Mouse (Mus musculus) limb, embryonic 14.5 days (tissue): ENCODE results near the gene Cryaa. TPM values are rescaled to one million over a fixed set of nuclear protein-coding genes. Genes with fewer than 3 reads are reported as not detected.

ENCODE experiments used
- ATAC-seq: fragments of 200-750 bp; cut with Nextera tagmentation; 2 replicates; pipeline ENCODE4 v1.8.0; 2017; ENCODE audit warnings: low read depth, moderate number of reproducible peaks, moderate TSS enrichment; ENCODE audit not compliant: low FRiP score
- DNase-seq: peaks from one replicate; pipeline ENCODE4 v3.0.0-alpha.2; 2015; ENCODE audit warnings: low spot score
- H3K27ac ChIP-seq: fragments of 300-500 bp; sonication (generic); replicated peaks from 2 replicates; pipeline ENCODE4 v1.5.1; 2014; ENCODE audit warnings: low read depth, mild to moderate bottlenecking, low read length, moderate library complexity, mixed read lengths
- H3K27me3 ChIP-seq: fragments of 300-500 bp; sonication (generic); 2 replicates; pipeline ENCODE4 v1.6.1; 2014; ENCODE audit warnings: low read length, mixed read lengths; ENCODE audit not compliant: control insufficient read depth, insufficient read depth
- H3K36me3 ChIP-seq: fragments of 300-500 bp; sonication (generic); 2 replicates; pipeline ENCODE4 v1.6.1; 2014; ENCODE audit warnings: mild to moderate bottlenecking, low read length, moderate library complexity, mixed read lengths; ENCODE audit not compliant: control insufficient read depth, insufficient read depth
- H3K4me1 ChIP-seq: fragments of 300-500 bp; sonication (generic); 2 replicates; pipeline ENCODE4 v1.6.1; 2014; ENCODE audit warnings: antibody characterized with exemption, low read length, mixed read lengths; ENCODE audit not compliant: control insufficient read depth, insufficient read depth
- H3K4me2 ChIP-seq: fragments of 300-500 bp; sonication (generic); replicated peaks from 2 replicates; pipeline ENCODE4 v1.6.1; 2014; ENCODE audit warnings: low read depth, mild to moderate bottlenecking, low read length, moderate library complexity; ENCODE audit not compliant: severe bottlenecking
- H3K4me3 ChIP-seq: fragments of 300-500 bp; sonication (generic); replicated peaks from 2 replicates; pipeline ENCODE4 v1.5.1; 2014; ENCODE audit warnings: low read length
- H3K9ac ChIP-seq: fragments of 300-500 bp; sonication (generic); 2 replicates; pipeline ENCODE4 v1.6.1; 2014; ENCODE audit warnings: mild to moderate bottlenecking, low read depth, low read length, moderate library complexity; ENCODE audit not compliant: severe bottlenecking
- H3K9me3 ChIP-seq: fragments of 300-500 bp; sonication (generic); 2 replicates; pipeline ENCODE4 v1.6.1; 2016; ENCODE audit warnings: low read length; ENCODE audit not compliant: control insufficient read depth
- POLR2A ChIP-seq: fragments of 200-500 bp; IDR thresholded peaks from 2 replicates; pipeline ENCODE4 v1.8.0; 2012; ENCODE audit warnings: inconsistent platforms, mild to moderate bottlenecking, moderate library complexity, borderline replicate concordance; ENCODE audit not compliant: insufficient read depth, insufficient read length; ENCODE audit errors: extremely low read depth
- WGBS: fragments of 180-500 bp; shearing (Covaris S2); extraction: QIAGEN DNeasy Blood & Tissue Kit; methylation state at CpG from one replicate; pipeline ENCODE4 v1.1.7; 2014; 5-methylcytosine and 5-hydroxymethylcytosine counted together
- polyA plus RNA-seq, 2 experiments: library from polyadenylated mRNA; depleted of rRNA in 1 of 2; stranded (reverse) in 1 of 2; unstranded in 1 of 2; fragments of >200 nt; fragmentation: Nextera tagmentation in 1 of 2; extraction: Ambion mirVana in 1 of 2; gene quantifications; 2 replicates each; pipeline versions ENCODE4 v1.2.1 to v1.2.3; 2012 to 2014

Gene Cryaa
- polyA plus RNA-seq, 2 experiments = 0.05 to 0.26 TPM

- H3K27ac ChIP-seq = no peak overlapping the region
- no peaks in the 10 kb centered on the region for H3K9me3 ChIP-seq
- no peak for DNase-seq
- no peaks in the 10 kb centered on the region for H3K36me3 ChIP-seq
- WGBS = 49% methylated on average over 11 of the region's 11 CpGs
- H3K9ac ChIP-seq = no peak overlapping the region
- peaks cover 17% of the 10 kb centered on the region for H3K27me3 ChIP-seq
- ATAC-seq = no peak
- no peak overlapping the region; the same call in 1 of the 2 replicates for H3K4me2 ChIP-seq
- peak overlapping the region; percentile 55; the same call in 1 of the 2 replicates for H3K4me3 ChIP-seq
- H3K4me1 ChIP-seq = peaks cover 8% of the 10 kb centered on the region
- no peak for TF ChIP-seq POLR2A
These were observed 41.8 kb upstream of the Cryaa start for GRCm38 (mm10) chr17:31635781-31636180.

GRCm38 (mm10) chr17:31636277-31636941 lies 41.2 kb upstream of the Cryaa start:
- ATAC-seq (no peak), DNase-seq (no peak)
- Histone ChIP-seq H3K27ac (no peak overlapping the region), H3K36me3 (no peaks in the 10 kb centered on the region), H3K27me3 (peaks cover 17% of the 10 kb centered on the region), H3K9ac (peak overlapping the region; percentile 45), H3K4me1 (peaks cover 8% of the 10 kb centered on the region), H3K4me3 (peak overlapping the region; percentile 55), H3K9me3 (no peaks in the 10 kb centered on the region), H3K4me2 (peak overlapping the region; percentile 97)
- 7% methylated on average over 40 of the region's 45 CpGs for WGBS
- TF ChIP-seq POLR2A = no peak

GRCm38 (mm10) chr17:31636942-31637811 lies 40.4 kb upstream of the Cryaa start, which contains the start of gene Cbs:
Gene Cbs, minus strand, starts transcription at chr17:31637238.
- ATAC-seq = peak; percentile 95

GRCm38 (mm10) chr17:31637866-31638570 lies 39.6 kb upstream of the Cryaa start:
- DNase-seq (no peak), ATAC-seq (no peak)
- no peak for TF ChIP-seq POLR2A
- Histone ChIP-seq H3K9me3 (no peaks in the 10 kb centered on the region), H3K4me2 (no peak overlapping the region; the same call in 1 of the 2 replicates), H3K27ac (no peak overlapping the region), H3K36me3 (no peaks in the 10 kb centered on the region), H3K4me1 (peaks cover 8% of the 10 kb centered on the region), H3K9ac (no peak overlapping the region), H3K27me3 (peaks cover 17% of the 10 kb centered on the region), H3K4me3 (no peak overlapping the region)
- WGBS = 61% methylated on average over 9 of the region's 9 CpGs

More at GRCm38 (mm10) chr17:31636942-31637811, 40.4 kb upstream of the Cryaa start, which contains the start of gene Cbs:
- Histone ChIP-seq H3K36me3 (no peaks in the 10 kb centered on the region), H3K9ac (peak within 1 kb of the TSS; percentile 45), H3K4me1 (peaks cover 8% of the 10 kb centered on the region), H3K27me3 (peaks cover 17% of the 10 kb centered on the region), H3K9me3 (no peaks in the 10 kb centered on the region), H3K4me3 (peak within 1 kb of the TSS; percentile 55), H3K27ac (no peak within 1 kb of the TSS), H3K4me2 (peak within 1 kb of the TSS; percentile 97)
- peak; percentile 84 for DNase-seq
- WGBS = 4% methylated on average over 56 of the region's 61 CpGs
- TF ChIP-seq POLR2A = peak; percentile 54; the same call in 1 of the 2 replicates

GRCm38 (mm10) chr17:31639651-31640050 lies 38.0 kb upstream of the Cryaa start:
- Histone ChIP-seq H3K36me3 (no peaks in the 10 kb centered on the region), H3K4me3 (no peak overlapping the region), H3K27me3 (peaks cover 17% of the 10 kb centered on the region), H3K9me3 (no peaks in the 10 kb centered on the region), H3K27ac (no peak overlapping the region), H3K4me2 (no peak overlapping the region), H3K4me1 (peaks cover 8% of the 10 kb centered on the region), H3K9ac (no peak overlapping the region)
- WGBS = 50% methylated on average over 4 of the region's 4 CpGs
- no peak for TF ChIP-seq POLR2A
- DNase-seq (no peak), ATAC-seq (no peak)
